Mouse (Mus musculus) natural killer cell, adult 2 months (primary cell): Measurements from ENCODE around the gene Jmjd1c.
A peak's percentile ranks its signal among the peaks of the same experiment; 100 is the strongest.
"Not testable (repeated sequence)": the region's sequence is repeated elsewhere in the genome, so short reads cannot be mapped to it uniquely, and the experiment has no call there.

Experiments
- DNase-seq, 2 experiments: peaks; one replicate each; pipeline ENCODE4 v3.0.0; 2022; ENCODE audit warnings: low spot score in 2 of 2

Gene Jmjd1c

DNA sequence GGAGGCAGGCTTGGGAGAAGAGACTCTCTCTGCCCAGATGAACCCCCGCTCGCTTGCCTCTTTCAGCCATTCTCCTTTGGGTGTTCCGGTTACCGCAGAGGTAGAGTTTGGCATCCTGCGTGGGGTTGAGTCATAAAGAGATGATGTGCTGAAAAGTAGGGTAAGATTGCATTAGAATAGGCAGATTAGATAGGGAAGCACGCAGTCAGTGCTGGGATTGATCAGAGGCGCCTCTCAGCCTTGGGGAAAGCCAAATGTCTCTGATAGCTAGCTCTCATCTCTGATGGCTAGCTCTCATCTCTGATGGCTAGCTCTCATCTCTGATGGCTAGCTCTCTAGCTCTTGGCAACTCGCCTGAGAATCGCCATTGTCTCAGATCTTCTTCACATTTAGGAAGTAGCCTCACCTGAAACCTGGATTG, 4.9 kb downstream of the Jmjd1c start:
- DNase-seq: no peak

GRCm38 (mm10) chr10:67104543-67104942, 8.6 kb downstream of the Jmjd1c start:
- no peak for DNase-seq

DNA sequence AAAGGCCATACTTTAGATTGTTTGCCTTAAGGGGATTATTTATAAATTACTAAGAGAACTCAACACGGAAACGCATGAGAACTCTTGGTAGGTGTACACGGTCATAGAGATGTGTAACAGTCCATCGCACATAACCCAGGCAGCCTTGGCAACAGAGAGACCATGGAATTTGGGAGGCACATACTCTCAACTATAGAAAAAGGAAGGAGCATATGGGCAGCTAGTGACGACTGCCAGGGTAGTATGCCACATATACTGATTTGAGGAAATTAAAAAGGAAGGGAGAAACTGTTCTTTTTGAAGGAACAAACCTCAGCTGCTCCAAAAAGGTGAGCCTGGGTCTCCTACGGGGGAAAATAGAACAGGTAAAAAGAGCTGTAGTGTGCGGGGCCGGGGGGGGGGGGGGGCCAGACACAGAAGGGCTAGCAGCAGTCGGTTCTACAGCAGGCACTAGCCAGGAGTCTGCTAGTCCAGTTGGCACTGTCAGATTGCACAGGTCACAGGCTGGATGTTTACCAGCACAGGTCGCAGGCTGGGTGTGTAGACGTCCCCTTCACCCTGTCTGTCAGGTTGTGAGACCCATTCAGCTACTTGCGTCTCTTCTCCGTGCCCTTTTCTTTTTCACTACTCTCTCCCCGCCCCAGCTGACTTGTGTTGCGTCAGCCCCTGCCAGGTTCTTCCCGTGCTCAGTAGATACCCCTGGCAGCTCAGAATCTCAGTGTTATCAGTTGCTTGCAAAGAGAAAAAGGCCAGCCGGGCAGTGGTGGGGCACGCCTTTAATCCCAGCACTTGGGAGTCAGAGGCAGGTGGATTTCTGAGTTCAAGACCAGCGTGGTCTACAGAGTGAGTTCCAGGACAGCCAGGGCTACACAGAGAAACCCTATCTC, 9.6 kb downstream of the Jmjd1c start:
- DNase-seq: no peak

DNA sequence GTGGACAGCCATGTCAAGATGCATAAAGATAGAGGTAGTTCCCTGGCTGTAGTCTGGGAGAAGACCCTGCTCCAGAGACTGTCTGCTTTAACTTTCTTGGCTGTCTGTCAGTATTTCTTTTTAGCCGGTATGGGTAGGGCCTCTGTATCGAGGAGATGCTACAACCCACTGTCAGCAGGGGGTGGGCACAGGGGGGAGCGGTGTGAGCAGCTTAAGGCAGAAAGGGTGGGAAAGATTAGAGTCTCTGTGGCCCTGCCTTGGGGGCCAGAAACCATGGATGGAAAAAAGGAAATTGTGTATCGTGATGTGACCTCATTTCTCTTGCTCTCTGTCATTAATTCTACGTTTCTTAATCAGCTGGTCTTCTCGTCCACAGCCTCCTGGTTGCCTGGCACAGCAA, 10.5 kb downstream of the Jmjd1c start:
- DNase-seq: no peak

- DNase-seq: no peak
These were observed 11.3 kb downstream of the Jmjd1c start for GRCm38 (mm10) chr10:67107017-67107761.

GRCm38 (mm10) chr10:67108096-67108495, 12.2 kb downstream of the Jmjd1c start:
- DNase-seq: no peak

- DNase-seq: no peak
These were observed 13.7 kb downstream of the Jmjd1c start for GRCm38 (mm10) chr10:67109635-67110034.

DNA sequence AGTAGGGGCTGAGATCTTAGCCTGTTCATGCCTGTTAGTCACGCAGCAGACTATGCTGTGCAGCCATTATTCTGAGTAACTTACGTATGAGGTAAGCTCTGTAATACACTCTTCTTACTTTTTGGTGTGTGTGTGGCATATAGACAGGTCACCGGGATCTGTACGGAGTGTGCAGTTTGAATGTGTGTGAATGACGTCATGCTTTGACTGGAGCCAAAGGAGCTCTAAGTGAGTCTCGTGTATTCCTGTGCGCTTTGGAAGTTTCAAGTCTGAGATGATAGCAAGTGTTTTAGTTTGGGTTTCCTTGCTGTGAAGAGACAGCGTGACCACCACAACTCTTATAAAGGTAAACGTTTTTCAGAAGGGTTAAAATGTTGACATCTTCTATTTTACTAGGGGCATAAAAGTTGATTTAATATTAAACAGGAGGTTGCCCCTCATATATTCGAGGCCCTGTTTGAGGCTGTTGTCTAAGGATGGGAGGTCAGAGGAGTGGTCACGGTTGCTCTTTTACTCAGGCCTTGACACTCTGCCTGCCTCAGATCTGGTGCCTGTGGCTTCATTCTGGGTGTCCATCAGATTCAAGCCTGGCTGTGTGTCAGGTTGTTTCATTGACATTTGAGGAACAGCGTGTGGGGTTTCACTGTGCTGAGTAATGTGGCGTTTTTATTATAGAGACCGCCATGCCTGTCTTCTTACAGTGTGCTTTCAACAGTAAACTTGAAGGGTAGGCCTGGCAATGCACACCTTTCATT, 15.3 kb downstream of the Jmjd1c start:
- DNase-seq: no peak

DNA sequence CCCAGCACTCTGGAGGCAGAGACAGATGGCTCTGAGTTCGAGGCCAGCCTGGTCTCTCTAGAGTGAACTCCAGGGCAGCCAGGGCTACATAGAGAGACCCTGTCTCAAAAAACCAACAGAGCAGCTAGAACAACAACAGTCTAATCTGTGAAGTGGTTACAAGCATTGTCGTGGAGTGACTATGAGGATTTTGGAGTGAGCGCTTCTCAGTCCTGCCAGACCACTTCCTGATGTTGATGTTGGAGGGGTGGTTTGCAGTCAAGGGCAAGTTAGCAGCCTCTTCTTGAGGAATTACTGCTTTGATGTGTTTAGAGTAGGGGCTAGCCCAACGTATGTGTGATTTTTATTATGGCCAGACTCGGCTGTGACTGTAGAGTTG, 15.9 kb downstream of the Jmjd1c start:
- DNase-seq: peak; percentile 15 to 40

GRCm38 (mm10) chr10:67112967-67113366, 17.0 kb downstream of the Jmjd1c start:
- not testable (repeated sequence) for DNase-seq

- DNase-seq: no peak
These were observed 17.9 kb downstream of the Jmjd1c start for GRCm38 (mm10) chr10:67113833-67114232.

- DNase-seq: no peak
These were observed 19.2 kb downstream of the Jmjd1c start for GRCm38 (mm10) chr10:67115115-67115514.

GRCm38 (mm10) chr10:67115666-67116091, 19.8 kb downstream of the Jmjd1c start:
- DNase-seq: no peak

- DNase-seq: no peak
These were observed 20.3 kb downstream of the Jmjd1c start for GRCm38 (mm10) chr10:67116251-67116650.

DNA sequence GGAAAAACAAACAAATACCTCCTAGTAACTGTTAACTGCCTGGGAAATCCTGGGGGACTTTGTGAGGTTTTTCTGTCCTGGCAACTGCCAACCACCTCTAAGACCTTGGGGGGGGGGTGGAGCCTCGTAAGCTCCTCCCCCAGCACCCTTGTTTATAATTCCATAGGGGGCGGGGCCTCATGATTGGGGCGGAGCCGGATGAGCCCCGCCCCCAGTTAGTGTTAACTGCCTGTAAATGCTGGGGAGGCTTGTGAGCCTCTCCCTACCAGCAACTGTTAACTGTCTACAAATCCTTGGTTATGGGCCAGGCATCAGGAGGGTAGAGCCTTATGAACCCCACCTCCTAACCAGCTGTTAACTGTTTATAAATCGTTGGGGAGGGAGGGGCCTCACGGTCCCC, 23.4 kb downstream of the Jmjd1c start:
- no peak for DNase-seq

DNA sequence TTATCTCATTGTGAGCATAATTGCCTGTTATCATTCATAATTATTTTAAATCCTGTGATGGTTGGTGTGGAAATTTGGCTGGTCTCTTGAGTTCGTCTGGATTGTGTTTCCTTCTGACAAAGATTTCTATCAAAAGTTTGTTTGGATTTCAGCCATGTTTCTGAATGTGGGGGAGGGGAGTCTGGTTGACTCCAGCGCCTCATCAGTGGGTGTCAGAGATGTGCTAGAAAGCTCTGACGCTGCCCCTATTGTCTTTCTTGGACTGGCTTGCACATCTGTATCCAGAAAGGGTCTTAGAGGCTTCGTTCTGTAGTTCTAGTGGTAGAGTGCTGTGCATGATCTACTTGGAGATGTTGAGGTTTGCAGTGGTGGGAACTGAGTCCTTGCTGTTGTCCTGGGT, 24.3 kb downstream of the Jmjd1c start:
- DNase-seq: no peak

DNA sequence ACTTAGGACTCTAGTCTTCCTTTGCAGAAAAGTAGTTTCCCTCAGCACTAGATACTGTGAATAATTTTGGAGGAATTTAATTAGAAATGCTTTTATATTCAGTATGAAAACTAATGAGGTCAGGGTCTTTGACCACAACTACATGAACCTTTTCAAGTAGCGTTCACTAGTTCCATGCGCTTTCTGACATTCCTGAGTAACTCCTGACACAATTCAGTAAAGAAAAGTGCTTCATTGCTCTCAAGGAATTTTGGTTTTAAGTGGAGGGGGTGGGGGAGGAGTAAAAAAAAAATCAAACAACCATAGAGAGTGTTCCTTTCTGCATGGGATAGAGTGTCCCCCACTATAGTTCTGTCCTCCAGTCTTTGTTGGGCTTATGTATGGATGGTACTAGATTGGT, 24.7 kb downstream of the Jmjd1c start:
- DNase-seq: no peak

DNA sequence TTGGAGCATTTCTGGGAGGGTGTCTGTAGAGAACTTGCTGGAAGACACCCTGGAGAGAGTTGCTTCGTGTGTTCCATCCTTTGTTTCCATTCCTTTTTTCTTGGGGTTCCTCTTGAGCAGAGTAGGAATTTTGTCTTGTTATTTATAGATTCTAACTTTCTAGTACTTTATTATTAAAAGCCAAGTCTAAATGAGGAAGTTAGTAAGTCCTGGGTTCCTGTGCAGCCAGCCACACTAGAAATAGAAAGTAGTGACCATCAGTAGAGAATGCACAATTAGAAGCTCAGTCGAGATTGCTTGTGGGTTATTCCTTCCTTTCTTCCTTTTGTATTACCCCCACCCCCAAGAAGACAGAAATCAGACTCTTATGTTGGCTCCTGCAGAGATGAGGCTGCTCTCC, 27.8 kb downstream of the Jmjd1c start:
- no peak for DNase-seq

- no peak for DNase-seq
These were observed 28.2 kb downstream of the Jmjd1c start for GRCm38 (mm10) chr10:67124156-67124555.

GRCm38 (mm10) chr10:67126061-67126858, 30.3 kb downstream of the Jmjd1c start:
- DNase-seq: no peak
